Mouse (Mus musculus) embryo, embryonic 10.5 days (tissue): ENCODE results near the gene 2610301B20Rik.
"Not testable (repeated sequence)": the region's sequence is repeated elsewhere in the genome, so short reads cannot be mapped to it uniquely, and the experiment has no call there.

ENCODE experiments used
- DNase-seq: peaks from one replicate; pipeline ENCODE4 v3.0.0-alpha.2; 2015; ENCODE audit warnings: low spot score

2610301B20Rik gene

DNA sequence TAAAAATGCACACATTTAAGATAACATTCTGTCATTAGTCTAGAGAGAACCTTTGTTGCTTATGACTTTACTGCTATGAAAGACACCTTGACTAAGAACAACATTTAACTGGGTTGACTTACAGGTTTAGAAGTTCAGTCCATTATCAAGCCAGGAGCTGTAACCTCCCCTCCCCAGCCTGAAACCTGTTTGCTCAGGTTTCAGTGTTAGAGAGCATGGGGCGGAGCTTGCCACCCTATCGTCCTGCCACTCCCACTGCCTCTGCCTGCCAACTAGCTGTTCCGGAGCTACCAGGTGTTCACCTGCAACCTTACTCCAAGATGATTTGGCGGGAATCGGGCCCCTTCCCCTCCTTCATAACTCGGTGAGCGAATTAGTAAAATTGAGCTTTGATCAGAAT, 37.1 kb downstream of the 2610301B20Rik start:
- not testable (repeated sequence) for DNase-seq

DNA sequence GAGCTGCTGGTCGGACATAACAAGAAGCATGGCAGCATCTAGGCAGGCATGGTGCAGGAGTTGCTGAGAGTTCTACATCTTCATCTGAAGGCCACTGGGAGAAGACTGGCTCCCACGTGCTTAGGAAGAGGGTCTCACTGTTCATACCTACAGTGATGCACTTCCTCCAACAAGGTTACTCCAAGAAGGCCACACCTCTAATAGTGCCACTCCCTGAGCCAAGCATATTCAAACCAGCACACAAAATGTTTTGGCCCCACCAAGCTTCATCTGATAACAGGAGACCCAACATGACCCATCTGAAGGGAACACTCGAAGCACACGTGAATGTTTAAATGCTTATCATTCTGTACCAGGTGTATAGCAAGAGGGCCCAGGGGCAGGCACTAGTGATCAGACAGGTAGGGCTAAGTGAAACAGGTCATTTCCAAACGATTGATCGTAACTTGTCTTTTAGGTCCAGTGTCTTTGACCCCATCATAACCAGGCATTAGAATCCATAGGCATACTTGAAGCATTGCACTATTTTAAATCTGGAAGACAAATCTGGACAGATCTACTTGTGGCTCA, 37.7 kb downstream of the 2610301B20Rik start:
- DNase-seq: no peak

DNA sequence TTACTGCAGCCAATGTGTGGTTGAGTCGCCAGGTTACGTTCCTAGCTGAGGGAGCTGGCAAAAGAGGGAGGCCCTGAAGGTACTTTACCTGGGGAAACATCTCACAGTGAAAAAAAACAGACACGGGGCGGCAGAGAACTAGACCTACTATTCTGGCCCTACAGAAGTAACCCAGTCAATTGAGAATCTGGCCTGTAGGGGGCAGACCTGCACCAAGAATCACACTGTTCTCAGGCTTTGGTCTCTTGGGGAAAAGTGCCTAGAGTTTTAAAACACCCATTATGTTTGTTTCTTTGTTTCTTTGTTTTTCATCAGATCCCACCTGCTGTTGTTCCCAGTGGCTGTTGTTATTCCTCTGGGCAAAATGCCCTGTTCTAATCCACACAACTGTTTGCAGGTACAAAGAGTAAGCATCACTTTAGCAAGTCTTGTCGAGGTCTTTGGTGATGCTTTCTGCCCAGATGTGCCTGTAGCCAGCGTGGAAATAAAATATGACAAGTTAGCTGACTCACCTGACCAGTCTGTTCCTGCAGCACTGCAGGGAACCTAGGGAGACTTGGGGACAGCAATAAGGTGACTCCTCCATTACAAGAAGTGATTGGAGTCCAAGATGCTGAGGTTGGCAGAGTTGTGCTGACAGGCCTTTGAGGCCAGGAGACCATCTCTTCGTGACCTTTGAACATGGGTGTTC, 38.5 kb downstream of the 2610301B20Rik start:
- DNase-seq: peak; percentile 96

DNA sequence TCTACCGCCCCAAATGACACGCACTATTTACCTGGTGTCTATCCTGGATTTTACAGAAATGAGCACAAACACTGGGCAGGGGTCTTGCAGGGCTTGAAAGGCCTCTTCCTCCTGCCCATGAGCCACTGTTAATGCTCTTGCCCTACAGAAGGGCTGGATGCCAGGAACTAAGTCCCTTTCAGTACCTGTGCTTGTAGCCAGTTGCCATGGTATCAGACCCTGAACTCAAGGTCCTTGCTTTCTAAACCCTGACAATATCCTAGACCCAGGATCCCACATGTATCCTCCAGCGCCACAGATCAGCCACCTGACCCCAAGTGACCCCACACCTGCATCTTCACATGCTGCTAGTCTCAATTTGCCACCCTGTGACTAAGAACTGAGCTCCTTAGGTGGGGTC, 39.1 kb downstream of the 2610301B20Rik start:
- no peak for DNase-seq

DNA sequence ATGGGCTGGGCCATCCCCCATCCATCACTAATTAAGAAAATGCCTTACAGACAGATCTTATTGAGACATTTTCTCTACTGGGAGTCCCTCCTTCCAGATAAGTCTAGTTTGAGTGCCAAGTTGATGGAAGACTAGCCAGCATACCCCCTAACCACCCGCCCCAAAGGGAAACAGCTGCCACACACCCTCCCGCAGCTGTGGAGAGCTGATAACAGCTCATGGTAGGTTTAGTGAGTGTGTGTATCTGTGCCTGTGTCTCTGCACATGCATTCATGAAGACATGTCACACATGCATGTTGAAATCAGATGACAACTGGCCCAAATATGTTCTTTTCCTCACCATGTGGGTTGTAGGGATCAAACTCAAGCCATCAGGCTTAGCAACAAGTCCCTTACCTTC, 40.5 kb downstream of the 2610301B20Rik start:
- DNase-seq: no peak

DNA sequence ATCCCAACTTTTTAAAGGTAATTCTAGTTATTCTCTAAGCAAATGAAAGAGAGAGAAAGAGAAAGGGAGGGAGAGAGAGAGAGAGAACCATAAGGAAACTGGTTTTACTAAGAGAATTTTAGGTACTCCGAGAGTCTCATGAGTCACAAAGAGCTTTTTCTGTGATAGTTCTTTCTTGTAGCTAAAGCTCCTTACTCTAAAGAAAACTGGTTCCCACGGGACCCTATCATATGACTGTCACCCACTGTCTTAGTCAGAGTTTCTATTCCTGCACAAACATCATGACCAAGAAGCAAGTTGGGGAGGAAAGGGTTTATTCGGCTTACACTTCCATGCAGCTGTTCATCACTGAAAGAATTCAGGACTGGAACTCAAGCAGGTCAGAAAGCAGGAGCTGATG, 41.0 kb downstream of the 2610301B20Rik start:
- DNase-seq: no peak

DNA sequence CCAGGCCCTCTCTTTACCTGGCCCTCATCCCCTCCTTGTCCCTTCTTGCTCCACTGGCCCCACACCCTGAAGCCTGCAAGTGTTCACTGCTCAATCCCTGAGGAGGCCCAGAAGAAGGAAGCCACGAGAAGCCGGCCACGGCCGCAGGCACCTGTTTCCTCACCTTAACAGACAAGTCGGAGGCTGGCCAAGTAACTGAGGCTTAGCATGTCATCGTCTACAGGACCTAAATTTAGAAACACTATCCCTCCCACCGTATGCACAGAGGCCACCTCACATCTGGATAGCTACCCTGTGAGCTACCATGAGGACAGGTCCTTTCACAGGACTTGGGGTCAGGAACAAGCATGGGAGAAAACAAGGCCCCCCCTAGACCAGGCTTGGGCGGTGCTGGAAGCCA, 44.1 kb downstream of the 2610301B20Rik start:
- DNase-seq: no peak

DNA sequence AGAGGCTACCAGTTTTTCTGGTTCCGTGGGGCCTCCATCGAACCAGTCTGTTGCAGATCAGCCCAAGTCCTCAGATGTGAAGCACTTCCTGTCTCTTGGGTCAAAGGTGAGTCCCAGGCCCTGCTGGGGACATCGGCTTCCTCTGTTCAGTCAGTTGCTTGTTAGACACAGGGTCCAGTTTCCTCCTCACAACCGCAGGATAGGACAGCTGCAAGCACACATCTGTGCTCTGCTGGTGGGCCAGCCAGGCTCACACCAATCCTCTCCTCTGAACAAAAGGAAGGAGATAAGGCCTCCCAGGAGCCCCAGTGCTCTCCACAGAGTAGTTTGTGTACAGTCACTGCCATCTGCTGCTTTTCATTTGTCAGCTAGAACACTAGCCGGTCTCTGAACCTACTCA, 44.8 kb downstream of the 2610301B20Rik start:
- no peak for DNase-seq

DNA sequence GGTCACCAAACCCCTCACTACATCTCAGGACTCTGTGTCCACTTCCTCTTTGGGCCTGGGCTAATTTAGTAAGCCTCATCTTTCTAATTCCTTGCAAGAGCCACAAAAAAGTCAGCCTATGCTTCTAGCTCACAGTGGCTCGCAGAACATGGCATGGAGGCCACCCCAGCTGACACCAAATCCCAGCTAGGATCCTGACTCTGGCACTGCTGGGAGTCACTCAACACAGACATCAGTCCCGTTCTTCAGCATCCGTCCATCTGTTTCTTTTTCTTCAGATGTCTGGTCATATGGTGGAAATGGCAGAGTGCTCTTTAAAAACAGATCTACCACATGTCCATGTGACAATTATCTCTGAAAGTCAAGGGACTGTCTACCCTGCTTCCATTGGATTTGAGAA, 45.2 kb downstream of the 2610301B20Rik start:
- DNase-seq: no peak

DNA sequence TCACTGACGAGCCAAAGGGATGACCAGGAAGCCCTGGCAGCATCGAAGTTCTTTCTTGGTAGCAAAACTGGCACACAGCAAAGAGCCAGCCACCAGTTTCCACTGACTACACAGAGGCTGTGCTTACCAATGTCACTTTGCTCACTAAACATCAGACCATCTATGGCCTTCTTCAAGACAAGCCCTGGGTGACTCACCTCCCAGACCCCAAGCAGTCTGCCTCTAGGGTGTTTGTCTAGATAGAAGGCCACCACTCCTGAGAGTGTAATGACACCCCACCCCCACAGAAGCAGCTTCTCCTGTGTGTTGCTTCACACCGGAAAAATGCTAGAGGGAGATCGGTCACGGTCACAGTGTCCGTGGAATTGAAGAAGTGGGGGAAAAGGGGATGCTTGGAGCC, 45.7 kb downstream of the 2610301B20Rik start:
- no peak for DNase-seq

DNA sequence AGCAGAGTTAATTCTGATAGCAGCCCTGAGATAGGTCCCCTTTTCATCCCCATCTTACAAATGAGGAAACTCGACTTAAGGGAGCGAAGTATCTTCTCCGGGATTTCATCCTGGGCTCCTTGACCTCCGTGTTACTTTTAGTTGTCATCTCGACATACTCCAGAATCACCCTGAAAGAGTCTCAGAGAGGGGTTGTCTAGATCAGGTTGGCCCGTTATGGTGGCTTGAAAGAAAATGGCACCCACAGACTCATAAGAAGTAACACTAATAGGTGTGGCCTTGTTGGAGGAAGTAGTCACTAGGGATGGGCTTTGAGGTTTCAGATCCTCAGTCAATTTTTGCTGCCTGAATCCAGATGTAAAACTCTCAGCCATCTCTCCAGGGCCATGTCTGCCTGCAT, 46.3 kb downstream of the 2610301B20Rik start:
- no peak for DNase-seq

DNA sequence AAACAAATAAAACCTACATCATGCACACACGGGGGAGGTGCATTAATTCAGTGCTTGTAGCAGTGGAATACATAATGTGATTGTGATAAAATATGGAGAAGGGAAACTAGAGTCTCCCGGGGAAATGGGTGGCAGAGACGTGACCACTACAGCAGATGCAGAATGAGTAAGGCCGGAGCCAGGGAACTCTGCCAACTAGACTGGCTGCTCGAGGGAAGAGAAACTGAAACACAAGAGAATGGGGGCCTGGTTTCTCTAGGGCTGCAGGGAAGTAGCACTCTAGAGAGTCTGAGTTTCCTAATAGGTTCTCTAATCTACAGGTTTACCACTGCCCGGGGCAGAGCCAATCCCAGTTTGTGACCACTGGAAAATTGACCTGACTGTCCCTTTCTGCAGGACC, 48.9 kb downstream of the 2610301B20Rik start:
- DNase-seq: no peak

DNA sequence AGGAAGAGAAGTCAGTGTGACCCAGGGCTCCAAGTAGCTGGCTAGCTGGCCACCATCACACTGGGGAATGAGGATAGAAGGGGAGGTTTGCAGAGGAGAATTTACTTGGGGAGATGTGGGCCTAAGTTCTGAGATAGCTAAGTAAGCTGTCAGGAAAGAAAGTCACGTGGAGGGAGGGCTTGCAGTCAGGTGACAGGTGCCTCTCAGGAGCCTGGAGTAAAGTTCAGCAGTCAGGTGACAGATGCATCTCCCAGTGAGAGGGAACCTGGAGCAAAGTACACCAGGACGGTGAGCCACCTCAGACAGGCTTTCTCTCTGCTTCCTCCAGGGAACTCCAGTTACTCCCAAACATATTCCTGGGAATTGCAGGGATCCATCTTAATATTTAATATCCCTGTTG, 49.8 kb downstream of the 2610301B20Rik start:
- no peak for DNase-seq

DNA sequence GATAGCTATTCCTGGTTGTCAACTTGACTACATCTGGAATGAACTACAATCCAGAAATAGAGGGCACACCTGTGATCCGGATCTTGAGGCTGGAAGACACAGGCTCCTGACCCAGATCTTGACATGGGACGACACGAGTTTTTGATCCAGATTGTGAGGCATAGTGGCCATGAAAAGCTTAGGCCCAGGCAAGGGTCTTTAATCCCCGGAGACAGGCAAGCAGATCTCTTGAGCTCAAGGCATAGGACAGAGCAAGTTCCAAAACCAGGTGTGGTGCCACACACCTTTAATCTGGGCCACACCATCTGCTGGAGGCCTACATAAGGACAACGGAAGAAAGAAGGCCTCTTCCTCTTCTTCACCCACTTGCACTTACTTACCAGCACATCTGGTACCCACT, 50.2 kb downstream of the 2610301B20Rik start:
- DNase-seq: no peak

DNA sequence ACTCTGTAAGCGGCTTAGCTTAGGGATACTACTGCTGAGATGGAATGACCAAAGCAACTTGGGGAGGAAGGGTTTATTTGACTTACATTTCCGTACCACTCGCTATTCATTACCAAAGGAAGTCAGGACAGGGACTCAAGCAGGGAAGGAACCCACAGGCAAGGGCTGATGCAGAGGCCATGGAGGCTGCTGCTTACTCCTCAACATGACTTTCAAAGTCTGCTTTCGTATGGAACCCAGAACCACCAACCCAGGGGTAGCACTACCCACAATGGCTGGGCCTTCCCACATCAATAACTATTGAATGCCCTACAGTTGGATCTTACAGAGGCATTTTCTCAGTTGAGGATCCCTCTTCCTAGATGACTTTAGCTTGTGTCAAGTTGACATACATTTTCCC, 52.1 kb downstream of the 2610301B20Rik start:
- DNase-seq: no peak

DNA sequence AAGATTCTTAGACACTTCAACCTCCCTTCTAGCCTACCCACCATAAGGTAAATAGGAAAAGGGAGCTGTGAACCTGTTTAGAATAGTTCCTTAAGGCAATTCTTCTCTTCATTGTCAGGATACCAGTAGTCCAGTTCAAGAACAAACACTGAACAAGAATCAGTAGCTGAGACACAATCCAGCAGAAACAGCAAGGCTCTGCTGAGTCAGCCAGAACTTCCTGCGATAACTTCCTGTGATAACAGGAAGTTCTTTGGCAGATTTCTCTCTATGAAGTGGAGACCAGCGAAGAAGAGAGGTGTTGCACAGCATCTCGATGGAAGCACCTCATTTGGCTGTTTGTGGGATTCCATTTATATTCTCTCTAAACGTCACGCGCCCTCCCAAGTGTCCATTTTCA, 53.9 kb downstream of the 2610301B20Rik start:
- no peak for DNase-seq

DNA sequence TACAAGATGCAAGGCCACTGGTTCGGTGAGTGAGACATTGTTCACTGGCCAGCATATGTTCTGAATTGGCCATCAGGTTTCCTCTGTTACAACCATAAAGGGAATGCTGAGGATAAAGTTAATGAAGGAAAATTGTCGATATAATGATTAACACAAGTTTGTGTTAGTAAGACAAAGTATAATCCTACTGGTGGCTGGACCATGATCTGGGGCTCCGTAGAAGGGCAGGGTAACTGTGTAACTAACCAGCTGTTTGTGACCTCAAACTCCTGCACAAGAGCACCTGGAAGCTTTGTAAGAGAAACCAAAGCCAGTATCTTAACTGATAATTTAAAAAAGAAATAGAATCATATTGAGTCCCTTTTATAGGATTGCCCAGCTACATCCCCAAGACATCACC, 55.4 kb downstream of the 2610301B20Rik start:
- DNase-seq: no peak

DNA sequence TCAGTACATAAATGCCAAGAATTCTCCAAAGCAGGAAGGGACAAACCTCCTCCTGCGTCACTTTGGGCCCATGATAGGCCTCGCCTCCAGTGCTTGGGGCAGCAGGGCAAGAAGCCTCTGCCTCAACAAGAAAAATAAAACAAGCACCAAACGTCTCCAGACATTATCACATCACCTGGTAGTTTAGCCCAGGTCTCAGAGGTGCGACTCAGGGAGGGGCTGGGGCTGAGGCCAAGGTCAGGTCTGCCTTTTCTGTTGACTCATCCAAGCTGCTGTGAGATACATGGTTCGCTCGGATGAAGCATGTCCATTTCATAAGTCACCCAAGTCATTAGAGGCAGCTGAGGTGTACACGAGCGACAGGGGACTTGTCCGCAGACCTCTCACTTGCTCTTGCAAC, 56.7 kb downstream of the 2610301B20Rik start:
- DNase-seq: no peak

DNA sequence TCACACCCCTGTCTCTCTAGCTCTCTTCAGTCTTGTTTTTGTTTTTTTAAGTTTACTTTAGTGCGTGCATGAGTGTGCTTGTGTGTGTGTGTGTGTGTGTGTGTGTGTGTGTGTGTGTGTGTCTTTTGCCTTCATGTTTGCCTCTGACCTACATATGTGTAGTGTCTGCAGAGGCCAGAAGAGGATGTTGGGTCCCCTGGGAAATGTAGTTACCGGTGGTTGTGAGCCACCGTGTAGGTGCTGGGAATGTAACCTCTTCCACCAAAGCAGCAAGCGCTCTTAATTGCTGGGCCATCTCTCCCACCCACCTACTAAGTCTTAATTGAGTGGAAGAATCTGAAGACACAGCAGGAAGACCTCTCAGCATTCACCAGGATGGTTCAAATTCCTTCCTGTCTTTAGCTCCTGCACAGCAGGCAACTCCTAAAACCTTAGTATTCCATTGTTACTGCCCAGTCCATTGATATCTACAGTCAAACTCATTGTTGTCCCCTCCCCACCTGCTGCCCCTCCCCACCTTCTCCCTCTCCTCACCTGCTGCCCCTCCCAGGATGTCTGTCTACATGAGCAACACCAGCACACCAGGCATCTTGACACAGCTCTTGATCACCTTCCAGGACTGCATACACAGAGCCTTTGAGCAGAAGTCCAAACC, 57.9 kb downstream of the 2610301B20Rik start:
- no peak for DNase-seq

DNA sequence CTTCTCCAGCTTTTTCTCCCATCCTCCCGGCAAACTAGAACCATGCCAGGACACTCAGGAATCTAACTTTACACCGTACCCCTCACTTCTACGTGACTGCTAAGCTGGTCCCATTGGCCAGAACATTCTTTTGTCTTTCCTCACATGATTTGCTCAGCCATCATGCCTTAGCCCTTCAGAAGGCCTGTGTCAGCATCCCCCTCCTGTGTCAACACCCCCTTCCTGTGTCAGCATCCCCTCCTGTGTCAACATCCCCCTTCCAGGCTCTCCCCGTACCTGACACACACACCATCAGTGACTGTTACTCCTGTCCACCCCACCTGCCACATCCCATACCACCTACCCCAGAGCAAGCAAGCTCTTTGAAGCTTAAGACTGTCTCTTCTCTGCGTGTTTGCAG, 58.5 kb downstream of the 2610301B20Rik start:
- DNase-seq: no peak

DNA sequence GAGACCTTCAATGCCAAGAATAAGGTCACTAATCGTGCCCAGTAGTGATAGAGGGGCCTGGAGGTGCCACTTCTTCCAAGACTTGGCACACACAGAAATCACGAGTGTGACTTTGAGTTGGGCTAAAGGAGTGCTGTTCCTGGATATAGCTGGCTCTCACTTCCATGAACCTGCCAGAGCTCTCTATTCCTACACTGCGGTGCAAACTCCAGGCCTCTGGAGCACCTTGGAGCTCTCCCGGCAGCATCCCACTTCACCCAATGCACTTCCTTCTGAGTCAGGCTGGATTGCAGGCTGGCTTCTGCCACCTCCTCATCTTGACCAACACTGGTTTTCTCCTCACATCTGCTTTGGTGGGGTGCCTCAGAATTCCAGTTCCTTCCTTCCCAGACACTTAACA, 62.5 kb downstream of the 2610301B20Rik start:
- DNase-seq: no peak
